Mouse (Mus musculus): ENCODE data around the gene Spp2.

DNA sequence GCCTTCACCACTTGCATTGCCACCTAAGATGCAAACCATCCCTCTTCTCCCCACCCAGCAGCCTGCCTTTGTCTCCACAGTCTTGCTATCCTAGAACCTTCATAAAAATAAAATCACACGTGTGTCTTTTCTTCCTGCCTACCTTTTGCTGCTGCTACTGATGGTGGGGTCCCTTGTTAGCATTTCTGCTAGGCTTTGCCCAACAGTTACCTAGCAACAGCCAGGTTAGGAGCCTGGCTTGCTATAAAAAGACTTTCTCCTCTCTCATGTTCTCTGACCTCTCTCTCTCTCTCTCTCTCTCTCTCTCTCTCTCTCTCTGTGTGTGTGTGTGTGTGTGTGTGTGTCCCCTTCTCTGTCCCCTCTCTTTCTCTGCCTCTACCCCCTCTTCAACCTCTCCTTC lies 54.3 kb downstream of the Spp2 start:
- no peak for TF ChIP-seq POLR2A (IDR thresholded peaks at IDR 0.05; ENCODE audit: insufficient read length, low read depth)
- no peak for TF ChIP-seq MAX (IDR thresholded peaks at IDR 0.05; ENCODE audit: low read depth)
- TF ChIP-seq CEBPB (IDR thresholded peaks at IDR 0.05; ENCODE audit: insufficient read depth, poor library complexity, severe bottlenecking): no peak
- TF ChIP-seq REST (IDR thresholded peaks at IDR 0.05; ENCODE audit: insufficient read depth, insufficient read length): no peak
- no peak for TF ChIP-seq E2F4 (IDR thresholded peaks at IDR 0.05; ENCODE audit: insufficient read depth)
- TF ChIP-seq POLR2AphosphoS2 (IDR thresholded peaks at IDR 0.05; ENCODE audit: insufficient read length, low read depth): no peak
- TF ChIP-seq MYOG (IDR thresholded peaks at IDR 0.05; ENCODE audit: control insufficient read depth in 1 of 3, insufficient read depth in 1 of 3, insufficient read length in 2 of 3, low read depth in 2 of 3): no peak
